Mouse (Mus musculus) megakaryocyte, adult 5-6 weeks (primary cell): Measurements from ENCODE around the gene Zfp808. TPM values are rescaled to one million over a fixed set of nuclear protein-coding genes. Genes with fewer than 3 reads are reported as not detected.
"Not testable (repeated sequence)": the region's sequence is repeated elsewhere in the genome, so short reads cannot be mapped to it uniquely, and the experiment has no call there.

ENCODE experiments used
- ATAC-seq: 2 replicates; pipeline ENCODE4 v1.8.0; 2016; ENCODE audit warnings: mild to moderate bottlenecking, inconsistent platforms; ENCODE audit not compliant: poor library complexity, severe bottlenecking
- total RNA-seq, 2 experiments: library from RNA; stranded (forward) in 1 of 2; stranded (reverse) in 1 of 2; fragments of 153-499, 151-499 nt in 1 of 2; fragments of 221-1000, 200-1000 nt in 1 of 2; gene quantifications; 2 replicates each; pipeline versions ENCODE4 v1.2.3 to v1.2.4; 2015 to 2017

Zfp808 gene
- 6.8 and 10.0 TPM in 2 replicates for total RNA-seq (2015)
- total RNA-seq (2017): 2.5 and 3.3 TPM in 2 replicates

DNA sequence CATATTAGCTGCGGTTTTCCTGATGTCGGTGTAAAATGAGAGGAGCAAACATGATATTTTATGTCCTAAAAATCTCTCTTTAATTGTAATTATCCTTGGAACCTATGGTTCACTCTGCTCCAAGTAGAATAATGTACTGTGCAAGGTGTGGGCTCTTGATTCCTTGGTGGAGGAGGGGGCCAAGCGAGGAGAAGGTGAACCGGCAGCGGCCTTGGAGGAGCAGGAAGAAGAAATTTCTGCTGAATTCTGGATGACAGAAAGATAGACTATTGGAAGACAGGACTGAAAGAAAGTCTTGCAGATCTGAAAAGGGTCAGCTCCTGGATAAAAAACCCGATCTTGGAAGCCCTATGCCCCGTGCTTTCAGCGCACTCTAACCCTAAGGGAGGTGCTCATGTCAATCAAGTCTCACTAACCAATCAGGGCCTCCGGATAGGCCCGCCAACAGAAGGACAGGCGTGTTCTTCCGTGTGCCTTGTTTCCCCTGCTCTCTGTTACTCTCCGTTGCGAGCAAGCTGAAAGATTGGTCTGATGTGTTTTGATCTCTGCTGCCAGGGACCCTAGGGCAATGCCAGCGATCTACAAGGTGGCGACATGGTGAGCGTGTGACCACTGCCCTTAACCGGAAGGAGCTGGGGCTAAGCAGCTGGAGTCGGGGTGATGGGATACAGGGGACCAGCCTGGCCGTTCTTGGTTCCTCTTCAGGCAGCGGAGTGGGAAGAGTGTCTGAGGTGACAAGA is at the start of gene Zfp808:
Gene Zfp808, plus strand, starts transcription at position 455 of the 740 bp plus-strand sequence.
- peak; percentile 92 for ATAC-seq

DNA sequence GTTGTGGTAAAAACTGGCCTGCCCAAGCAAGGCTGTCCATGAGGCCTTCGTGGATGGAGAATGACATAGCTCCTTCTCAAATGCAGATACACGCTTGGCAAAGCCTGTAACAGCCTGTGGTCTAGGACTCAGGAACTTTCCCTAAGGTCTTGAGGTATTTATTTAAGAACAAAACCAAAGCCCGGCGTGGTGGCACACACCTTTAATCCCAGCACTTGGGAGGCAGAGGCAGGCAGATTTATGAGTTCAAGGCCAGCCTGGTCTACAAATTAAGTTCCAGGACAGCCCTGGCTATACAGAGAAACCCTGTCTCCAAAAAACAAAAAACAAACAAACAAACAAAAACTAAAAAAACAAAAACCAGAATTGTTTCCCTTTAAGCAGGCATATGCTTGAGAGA is 30.9 kb upstream of the Zfp808 start:
- not testable (repeated sequence) for ATAC-seq

DNA sequence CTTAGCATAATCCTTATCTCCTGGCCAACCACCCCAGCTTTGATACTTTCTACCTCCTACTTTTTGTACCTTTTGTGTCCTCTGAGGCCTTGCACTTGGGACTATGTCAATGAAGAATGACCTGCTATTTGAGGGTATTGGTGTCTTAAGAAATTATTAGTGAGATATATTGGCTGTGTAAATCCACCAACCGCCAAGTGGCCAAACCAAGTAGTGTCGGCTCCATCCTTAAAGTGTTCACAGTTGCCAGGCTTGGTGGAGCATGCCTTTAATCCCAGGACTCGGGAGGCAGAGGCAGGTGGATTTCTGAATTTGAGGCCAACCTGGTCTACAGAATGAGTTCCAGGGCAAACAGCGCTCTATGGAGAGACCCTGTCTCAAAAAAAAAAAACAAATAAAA is 30.2 kb upstream of the Zfp808 start:
- ATAC-seq: not testable (repeated sequence)

DNA sequence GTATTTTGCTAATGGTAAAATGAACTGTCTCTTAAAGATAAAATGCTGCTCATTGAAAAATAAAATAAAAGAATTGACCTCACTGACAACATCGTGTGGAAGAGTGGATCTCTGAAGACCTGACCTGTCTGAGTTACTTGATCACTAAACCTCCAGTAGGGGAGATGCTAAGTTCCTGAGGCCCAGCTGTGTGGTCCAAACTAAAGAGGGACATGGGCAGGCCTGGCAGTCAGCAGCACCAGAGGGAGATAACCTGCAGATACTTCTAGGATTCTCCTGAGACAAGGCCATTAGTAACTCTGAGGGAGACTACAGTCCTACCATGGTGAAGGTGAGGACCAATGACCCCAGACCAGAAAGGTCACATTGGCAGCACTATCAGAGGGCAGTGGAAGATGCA is 27.3 kb upstream of the Zfp808 start:
- ATAC-seq: not testable (repeated sequence)

DNA sequence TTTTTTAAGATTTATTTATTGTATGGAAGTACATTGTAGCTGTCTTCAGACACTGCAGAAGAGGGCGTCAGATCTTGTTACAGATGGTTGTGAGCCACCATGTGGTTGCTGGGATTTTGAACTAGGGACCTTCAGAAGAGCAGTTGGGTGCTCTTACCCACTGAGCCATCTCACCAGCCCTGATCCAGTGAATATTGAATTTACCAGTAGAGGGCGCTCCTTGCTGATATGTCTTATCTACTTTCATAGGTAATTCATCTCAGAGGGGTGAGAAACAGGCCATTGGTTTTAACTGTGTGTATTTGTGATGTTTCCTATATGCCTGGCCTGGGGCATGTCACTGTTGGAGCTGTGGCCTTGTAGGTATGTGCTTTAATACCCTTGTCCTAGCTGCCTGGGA is 13.8 kb upstream of the Zfp808 start:
- ATAC-seq: not testable (repeated sequence)

DNA sequence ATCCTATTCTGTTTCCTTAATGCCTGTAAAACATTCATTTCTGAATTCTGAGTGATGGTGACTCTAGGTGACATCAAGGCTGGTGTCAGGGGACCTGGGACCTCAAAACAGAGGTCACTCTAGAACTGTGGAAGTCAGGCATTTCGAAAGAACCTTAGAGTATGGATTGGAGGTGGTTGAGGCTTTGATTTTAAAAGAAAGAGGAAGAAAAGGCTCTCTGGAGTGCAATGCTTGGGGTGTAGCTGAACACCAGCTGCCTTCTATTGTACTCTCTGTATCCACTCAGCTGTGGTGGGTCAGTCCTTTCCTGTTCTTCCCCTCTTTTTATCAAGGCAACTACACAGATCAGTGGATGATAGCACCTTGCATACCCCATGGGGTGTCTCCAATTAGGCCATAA is 8.1 kb upstream of the Zfp808 start:
- not testable (repeated sequence) for ATAC-seq

DNA sequence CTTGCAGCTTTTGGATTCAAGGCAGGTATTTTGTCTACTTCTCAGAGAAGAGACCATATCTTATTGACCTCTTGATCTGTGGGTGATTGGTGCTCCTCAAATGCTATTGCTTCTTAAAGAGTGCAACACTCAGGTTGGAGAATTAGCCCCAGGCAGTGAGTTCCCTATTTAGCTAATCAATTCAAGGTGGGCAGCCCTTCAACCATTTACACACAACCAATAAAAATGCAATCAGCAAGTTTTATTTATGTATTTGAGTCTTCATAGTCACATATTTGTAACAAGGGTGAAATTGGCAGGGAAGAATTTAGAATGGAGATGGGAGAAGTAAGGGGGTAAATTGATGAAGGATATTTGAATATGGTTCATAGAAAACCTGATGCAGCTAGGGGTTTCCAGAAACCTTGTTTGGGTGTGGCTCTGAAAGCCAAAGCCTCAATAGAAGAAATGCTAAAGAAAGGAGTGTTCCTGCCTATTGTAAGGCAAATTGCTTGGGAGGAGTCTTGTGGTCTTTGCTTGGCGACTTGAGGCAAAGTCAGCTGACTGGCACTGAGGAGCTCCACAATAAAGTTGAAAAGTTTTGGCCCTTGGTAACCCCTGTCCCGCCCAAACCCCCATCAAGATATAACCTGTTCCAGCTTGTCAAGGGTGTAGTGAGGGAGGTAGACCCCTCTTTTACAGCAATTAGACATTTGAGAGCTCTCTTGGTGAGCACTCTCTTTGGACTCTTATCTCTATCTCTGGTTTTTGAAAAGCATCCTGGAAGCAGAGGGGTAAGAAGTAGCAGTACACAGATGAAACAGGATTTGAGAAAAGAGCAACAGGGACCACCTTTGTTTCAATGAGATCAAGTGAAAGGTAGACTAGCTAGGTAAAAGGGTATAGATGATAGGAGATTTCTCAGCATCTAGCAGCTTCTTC is 52.4 kb downstream of the Zfp808 start:
- ATAC-seq: not testable (repeated sequence)

DNA sequence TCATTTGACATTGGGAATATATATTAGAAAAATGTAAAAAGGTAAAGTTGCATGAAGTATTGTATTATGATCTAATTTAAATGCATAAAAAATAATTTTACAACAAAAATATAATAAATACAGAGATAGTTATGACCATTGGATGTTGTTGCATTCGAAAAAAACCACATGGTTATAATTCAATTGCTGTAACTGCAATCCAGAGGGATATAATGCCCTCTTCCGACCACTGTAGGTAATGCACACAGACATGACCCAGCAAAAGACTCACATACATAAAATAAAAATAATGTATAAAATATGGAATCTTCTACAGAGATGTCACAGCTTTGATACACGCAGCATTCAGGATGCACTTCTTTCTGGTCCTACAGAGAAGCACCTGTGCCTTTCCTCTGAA is 115.6 kb downstream of the Zfp808 start:
- no peak for ATAC-seq

DNA sequence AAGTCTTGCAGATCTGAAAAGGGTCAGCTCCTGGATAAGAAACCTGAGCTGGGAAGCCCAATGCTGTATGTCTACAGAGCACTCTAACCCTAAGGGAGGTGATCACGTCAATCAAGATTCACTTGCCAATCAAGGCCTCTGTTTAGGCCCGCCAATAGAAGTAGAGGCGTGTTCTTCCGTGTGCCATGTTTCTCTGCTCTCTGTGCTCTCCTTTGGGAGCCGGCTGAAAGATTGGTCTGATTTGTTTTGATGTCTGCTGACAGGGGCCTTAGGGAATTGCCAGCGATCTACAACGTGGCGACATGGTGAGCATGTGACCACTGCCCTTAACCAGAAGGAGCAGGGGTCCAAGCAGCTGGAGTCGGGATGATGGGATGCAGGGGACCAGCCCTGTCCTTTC is 125.5 kb downstream of the Zfp808 start:
- not testable (repeated sequence) for ATAC-seq

DNA sequence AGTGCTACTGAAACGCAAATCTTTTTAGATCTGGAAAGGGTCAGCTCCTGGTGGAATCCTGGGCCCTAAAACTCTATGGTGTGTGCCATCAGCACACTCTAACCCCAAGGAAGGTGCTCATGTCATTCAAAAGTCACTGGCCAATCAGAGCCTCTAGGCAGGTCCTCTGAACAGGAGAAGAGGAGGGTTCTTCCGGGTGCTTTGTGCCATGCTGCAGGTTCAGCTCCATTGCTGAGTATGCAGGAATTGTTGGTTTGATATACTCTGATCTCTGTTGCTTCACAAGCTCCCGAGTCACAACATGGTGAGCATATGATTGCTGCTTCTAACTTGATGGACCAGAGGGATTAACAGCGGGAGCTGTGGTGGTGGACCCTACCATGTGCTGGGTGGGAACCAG is 133.7 kb downstream of the Zfp808 start:
- no peak for ATAC-seq
